Mouse (Mus musculus) C2C12 (cell line): Measurements from ENCODE around the gene Whamm.

ENCODE experiments used
- CTCF ChIP-seq: IDR thresholded peaks from one replicate; pipeline ENCODE4 v1.5.1; 2011; ENCODE audit not compliant: control insufficient read depth, insufficient read depth, insufficient read length
- MYOG ChIP-seq: IDR thresholded peaks from one replicate; pipeline ENCODE4 v1.6.1; 2011; ENCODE audit not compliant: control insufficient read depth, insufficient read length; ENCODE audit errors: extremely low read depth
- USF1 ChIP-seq: IDR thresholded peaks from one replicate; pipeline ENCODE4 v1.6.1; 2011; ENCODE audit warnings: low read depth, mild to moderate bottlenecking, control low read depth, moderate library complexity

GRCm38 (mm10) chr7:81605489-81605888 lies 34.4 kb downstream of the Whamm start:
- TF ChIP-seq CTCF (no peak), MYOG (no peak), USF1 (no peak)
